Mouse (Mus musculus): ENCODE results near the gene Arhgef26.

Gene Arhgef26

GRCm38 (mm10) chr3:62392636-62393035, 54.5 kb downstream of the Arhgef26 start:
- DNase-seq, result no peak

- DNase-seq, result no peak
Observed at GRCm38 (mm10) chr3:62394284-62394683, 56.1 kb downstream of the Arhgef26 start.

- no peak for DNase-seq
Observed at GRCm38 (mm10) chr3:62395368-62395767, 57.2 kb downstream of the Arhgef26 start.

DNA sequence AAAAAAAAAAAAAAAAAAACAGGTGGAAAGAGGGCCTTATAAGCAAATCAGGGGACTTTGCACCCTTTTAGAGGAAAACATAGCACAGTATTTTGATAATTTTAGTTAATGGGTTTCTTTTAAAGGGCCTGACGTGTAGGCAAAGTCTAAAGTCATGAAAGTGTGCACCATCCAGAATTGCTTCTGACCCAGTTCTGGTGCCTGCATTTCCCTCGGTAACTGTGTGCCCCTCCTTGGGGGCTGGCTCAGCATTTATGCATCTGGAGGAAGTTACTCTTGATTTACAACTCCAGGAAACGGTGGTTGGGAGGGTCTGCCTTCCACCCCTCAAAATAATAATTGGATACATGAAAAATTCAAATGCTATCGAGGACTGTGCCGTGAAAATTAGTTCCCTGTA, 58.0 kb downstream of the Arhgef26 start:
- no peak for DNase-seq

- no peak for DNase-seq
Observed at GRCm38 (mm10) chr3:62398094-62398493, 60.0 kb downstream of the Arhgef26 start.

- DNase-seq, result no peak
Observed at GRCm38 (mm10) chr3:62399826-62400746, 61.9 kb downstream of the Arhgef26 start.

GRCm38 (mm10) chr3:62402466-62402865, 64.3 kb downstream of the Arhgef26 start:
- DNase-seq, result no peak

- DNase-seq, result no peak
Observed at GRCm38 (mm10) chr3:62404477-62405246, 66.5 kb downstream of the Arhgef26 start.

GRCm38 (mm10) chr3:62409555-62410182, 71.5 kb downstream of the Arhgef26 start:
- no peak for DNase-seq

- DNase-seq, result no peak
Observed at GRCm38 (mm10) chr3:62410491-62410890, 72.3 kb downstream of the Arhgef26 start.

DNA sequence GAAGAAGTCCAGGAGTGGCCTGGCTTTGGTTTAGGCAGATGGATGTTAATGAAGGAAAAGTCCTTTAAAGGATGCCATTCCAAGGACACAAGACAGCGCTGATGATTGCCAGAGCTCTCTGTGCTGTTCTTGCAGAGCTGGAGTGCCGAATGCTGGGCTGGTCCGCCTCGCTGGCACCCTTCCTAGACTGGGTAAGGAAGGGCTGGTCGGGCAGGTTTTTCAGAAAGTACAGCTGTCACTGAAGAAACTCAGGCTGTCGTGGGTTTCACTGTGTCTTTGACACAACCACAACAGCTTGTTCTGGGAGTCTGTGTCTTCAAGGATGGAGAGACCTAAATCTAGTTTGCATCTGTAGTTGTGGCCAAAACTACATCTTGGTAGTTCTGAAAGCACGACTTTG, 74.6 kb downstream of the Arhgef26 start:
- DNase-seq, result no peak

GRCm38 (mm10) chr3:62414926-62415325, 76.8 kb downstream of the Arhgef26 start:
- DNase-seq, result no peak

DNA sequence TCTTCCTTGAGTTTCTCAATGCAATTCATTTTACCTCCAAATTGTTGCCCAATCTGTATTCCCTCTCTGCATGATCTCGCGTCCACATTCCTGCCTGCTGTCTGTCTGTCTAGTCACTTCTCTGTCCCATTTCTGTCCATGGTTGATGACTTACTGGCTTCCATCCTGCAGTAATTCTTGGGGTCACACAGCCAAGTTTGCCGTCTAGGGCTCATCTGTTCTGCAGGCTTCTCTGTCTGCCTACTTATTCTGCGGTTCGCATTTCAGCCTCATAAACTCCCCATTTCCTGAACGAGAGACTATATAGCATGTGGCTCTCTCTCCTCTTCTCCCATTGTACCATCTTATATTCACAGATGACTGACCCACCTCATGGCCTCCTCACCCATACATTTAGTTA, 79.3 kb downstream of the Arhgef26 start:
- no peak for DNase-seq

DNA sequence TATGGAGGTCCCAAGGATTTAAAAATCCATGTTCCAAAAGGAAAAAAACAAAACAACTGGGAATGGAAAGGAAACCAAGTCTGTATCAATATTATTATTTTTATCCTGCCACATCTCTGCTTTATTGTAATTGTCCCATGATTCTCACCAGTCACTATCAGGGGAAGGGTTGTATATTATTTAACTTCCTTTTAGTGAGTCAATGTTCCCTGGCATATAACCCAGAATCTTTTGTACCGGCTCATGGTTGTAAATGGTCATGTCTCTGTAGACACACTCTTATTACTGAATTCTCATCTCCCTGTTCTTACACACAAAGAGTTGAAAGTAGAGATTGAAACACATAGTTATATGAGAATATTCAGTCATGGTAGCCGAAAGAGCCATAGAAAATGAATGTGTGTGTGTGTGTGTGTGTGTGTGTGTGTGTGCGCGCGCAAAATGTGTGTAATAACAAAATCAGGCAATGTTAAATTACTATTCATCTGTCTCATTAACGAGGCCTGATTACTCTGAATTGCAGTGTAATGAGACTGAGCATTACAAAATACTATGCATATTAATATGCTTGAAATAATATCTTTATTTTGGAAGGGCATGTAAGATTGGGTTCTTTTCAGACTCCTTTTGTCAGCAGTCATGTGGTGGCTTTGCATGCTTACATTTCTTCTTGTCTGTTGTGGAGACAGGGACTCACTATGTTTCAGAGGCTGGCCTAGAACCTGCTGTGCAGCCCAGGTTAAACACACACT, 80.4 kb downstream of the Arhgef26 start:
- DNase-seq, result no peak

- DNase-seq, result no peak
Observed at GRCm38 (mm10) chr3:62433675-62434074, 95.5 kb downstream of the Arhgef26 start.

- no peak for DNase-seq
Observed at GRCm38 (mm10) chr3:62435923-62436322, 97.8 kb downstream of the Arhgef26 start.

DNA sequence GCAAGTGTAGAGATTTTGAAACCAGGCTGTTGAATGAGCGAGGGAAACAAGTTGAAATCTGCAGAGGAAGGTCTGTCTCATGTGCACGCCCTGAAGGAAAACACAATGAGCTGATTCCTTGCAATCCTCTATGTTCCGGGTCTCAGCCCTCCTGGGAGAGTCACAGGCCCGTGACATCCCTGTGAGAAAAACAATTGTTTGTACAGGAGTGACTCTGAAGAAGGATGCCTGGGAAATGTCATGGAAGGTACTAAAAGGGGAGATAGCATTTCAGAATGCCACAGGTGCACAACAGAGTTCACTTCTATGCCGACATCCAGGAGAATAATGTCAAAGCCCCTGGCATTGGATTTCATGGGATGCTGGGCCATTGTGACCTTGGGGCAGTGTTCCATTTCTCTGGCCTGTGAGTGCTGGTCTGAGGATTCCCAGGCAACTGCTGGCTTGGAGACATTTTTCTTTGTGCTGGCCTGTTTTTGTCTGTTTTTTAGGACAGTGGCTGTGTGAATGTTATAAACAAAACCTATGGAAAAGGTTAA, 102.4 kb downstream of the Arhgef26 start:
- no peak for DNase-seq

DNA sequence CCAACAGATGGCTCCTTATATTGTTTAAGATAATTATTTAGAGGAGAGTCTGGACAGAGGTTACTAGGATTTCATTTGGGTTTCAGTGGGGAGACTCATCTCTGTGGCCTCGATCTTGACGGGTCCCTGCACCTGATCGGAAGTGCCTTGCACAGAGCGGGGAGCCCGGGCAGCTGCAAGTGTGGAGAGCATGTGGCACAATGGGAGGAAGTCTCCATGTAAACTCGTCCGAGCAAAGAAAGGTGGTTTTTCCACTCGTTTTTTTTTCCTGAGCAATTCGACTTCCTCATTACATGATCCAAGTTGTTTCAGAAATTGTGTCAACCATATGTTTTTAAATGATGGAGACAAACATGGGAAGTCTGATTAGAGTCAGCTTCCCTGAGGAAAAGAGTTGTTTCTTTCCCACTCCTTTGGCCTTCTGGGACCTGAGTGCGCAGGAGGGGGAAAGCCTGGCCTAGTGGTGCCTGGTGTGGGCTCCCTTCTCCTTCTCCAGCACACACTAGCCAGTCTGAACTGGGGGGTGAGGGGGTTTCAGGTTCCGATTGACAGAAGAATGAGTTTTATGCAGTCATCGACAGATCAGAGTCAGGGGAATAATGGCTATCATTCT, 105.5 kb downstream of the Arhgef26 start:
- DNase-seq, result no peak

DNA sequence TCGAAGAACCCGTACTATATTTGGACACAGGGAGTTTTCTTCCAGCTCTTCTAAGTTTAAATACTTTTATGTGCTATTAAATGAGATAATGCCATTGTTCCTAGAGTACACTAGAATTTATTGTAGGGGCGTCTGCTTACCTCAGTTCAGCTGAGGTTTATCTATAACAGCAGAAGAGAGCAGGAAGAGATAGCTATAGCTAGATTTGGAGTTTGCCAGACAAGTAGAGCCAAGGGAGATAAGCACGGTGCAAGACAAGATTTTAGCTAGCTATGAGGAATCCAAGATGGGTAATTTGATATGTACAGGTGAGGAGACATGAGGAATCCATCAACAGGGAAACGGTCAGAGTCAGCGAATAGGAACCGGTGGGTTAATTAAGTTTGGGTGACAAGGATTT, 108.1 kb downstream of the Arhgef26 start:
- DNase-seq, result no peak

DNA sequence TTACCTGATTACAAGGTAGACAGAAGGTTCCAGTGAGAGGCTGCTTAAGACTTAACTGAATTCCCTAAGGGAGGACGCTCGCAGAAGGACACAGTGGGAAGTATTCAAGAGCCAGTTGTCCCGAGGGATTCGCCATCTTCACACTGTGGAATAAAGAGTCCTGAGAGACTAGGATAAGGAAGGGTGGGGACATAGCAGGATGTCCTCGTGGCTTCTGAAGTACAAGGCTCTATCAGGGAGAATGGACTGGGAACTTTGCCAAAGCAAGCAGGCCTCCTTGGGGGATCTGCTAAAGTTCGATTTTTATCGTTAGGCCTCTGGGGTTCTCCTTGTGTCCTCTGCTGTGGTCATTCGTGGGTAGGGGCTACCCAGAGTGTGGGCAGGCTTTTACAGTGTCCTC, 109.0 kb downstream of the Arhgef26 start:
- DNase-seq, result peak; percentile 18 to 32

DNA sequence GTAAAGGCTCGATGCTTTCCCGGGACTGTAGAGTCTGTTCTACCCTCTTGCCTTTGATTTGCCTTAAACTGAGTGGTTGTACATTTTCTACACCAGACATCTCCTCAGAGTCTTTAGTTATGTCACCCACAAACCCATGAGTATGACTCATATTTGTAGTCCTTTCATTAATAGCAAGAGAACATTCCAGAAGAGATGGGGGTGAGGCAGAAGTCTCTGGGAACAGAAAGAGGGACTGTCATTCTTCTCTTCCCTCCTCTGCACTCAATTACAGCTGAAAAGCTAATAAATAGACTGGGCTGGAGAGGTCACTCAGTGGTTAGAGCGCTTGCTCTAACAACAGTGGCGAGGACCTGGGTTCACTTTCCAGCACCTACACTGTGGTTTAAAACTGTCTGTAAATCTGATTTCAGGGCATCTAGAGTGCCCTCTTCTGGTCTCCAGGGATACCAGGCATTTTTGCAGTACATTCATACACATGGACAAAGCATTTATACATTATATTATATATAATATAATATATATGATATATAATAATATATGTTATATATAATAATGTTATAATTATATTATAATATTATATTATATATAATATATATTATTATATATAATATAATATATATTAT, 111.8 kb downstream of the Arhgef26 start:
- no peak for DNase-seq

GRCm38 (mm10) chr3:62452961-62453360, 114.8 kb downstream of the Arhgef26 start:
- DNase-seq, result no peak

All from kidney, adult 8-10 months (tissue).